Mouse (Mus musculus): ENCODE measurements around the gene Vmn1r30. TPM values are rescaled to one million over a fixed set of nuclear protein-coding genes. Genes with fewer than 3 reads are reported as not detected.

Gene Vmn1r30
- polyA plus RNA-seq (2015; fragmentation: Illumina TruSeq; extraction: RNeasy Lipid Tissue Mini Kit (QIAGEN cat#74804); ENCODE audit: insufficient read depth, low read depth, low replicate concordance): not detected

DNA sequence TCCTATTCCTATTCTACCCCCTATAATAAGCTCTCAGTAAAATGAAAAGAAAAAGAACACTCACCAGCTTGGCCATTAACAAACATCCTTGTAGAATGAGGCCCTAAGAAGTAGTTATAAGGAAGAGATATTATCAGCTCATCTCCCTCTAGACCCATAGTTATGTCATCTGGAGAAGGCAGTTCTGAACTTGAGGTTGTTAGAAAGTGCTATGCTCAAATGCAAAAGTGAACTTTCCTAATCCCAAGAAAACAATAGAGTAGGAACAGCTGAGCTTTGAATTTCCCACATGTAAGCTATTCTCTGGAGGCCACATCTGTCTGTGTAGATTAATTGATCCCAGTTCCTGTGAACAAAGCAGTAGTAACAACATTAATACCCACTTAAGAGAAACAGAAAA lies at the start of gene Vmn1r30:
Vmn1r30 (minus strand) TSS at position 101 of the 400 bp plus-strand sequence.

DNA sequence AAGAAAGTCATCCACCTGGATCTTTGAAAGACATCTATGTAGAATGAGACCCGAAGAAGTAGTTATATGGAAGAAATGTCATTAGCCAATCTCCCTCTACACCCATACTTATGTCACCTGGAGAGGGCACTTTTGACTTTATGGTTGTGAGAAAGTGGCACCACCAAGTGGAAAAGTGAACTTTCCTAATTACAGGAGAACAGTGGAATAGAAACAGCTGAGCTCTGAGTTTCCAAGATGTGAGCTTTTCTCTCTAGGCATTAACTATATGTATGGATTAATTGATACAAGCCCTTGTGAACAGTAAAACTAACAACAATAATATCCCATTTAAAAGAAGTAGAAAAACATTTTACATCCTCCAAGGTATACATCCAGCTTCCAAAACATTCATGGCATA lies 32.0 kb upstream of the Vmn1r30 start, which contains the start of gene Vmn1r31:
Vmn1r31 (minus strand) TSS at position 101 of the 400 bp plus-strand sequence.

Other genes starting within 250 kb of the Vmn1r30 start
- not detected for gene Vmn1r27, start 224.6 kb downstream of the Vmn1r30 start, polyA plus RNA-seq (2015; fragmentation: Illumina TruSeq; extraction: RNeasy Lipid Tissue Mini Kit (QIAGEN cat#74804); ENCODE audit: insufficient read depth, low read depth, low replicate concordance)
- gene Vmn1r28, start 181.3 kb downstream of the Vmn1r30 start, polyA plus RNA-seq (2015; fragmentation: Illumina TruSeq; extraction: RNeasy Lipid Tissue Mini Kit (QIAGEN cat#74804); ENCODE audit: insufficient read depth, low read depth, low replicate concordance): not detected
- gene Vmn1r29, start 141.8 kb downstream of the Vmn1r30 start, polyA plus RNA-seq (2015; fragmentation: Illumina TruSeq; extraction: RNeasy Lipid Tissue Mini Kit (QIAGEN cat#74804); ENCODE audit: insufficient read depth, low read depth, low replicate concordance): not detected
- not detected for gene Vmn1r31, start 31.9 kb upstream of the Vmn1r30 start, polyA plus RNA-seq (2015; fragmentation: Illumina TruSeq; extraction: RNeasy Lipid Tissue Mini Kit (QIAGEN cat#74804); ENCODE audit: insufficient read depth, low read depth, low replicate concordance)
- 11.7 TPM for gene Abcg2, start 141.1 kb upstream of the Vmn1r30 start, polyA plus RNA-seq (2015; fragmentation: Illumina TruSeq; extraction: RNeasy Lipid Tissue Mini Kit (QIAGEN cat#74804); ENCODE audit: insufficient read depth, low read depth, low replicate concordance)

Measured in pancreas, adult 10 weeks (tissue).